Mouse (Mus musculus) thymus, postnatal 10 days (tissue): ENCODE measurements around the gene Cdc14a.

Source experiments
- DNase-seq, 2 experiments: peaks; one replicate each; pipeline ENCODE4 v3.0.0; 2021; ENCODE audit warnings: low spot score in 2 of 2

Cdc14a gene

DNA sequence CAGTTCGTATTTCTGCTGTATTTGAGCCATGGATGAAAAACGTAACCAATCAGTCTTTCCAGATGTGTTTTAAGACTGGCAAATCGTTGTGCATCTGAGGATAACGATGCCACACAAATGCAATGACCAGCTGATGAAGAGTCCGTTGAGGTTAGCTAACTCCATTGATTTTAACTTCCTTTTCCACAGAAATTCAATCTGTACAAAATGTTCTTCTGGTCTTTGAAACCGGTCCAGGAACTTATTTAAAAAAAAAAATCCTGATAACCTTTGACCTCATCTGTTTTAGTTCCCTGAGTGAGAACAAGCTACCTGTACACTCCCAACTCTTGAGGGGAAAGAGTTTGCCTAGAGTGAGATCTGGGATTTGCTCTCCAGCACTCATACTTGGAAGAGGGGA is 152.2 kb downstream of the Cdc14a start:
- DNase-seq = no peak

DNA sequence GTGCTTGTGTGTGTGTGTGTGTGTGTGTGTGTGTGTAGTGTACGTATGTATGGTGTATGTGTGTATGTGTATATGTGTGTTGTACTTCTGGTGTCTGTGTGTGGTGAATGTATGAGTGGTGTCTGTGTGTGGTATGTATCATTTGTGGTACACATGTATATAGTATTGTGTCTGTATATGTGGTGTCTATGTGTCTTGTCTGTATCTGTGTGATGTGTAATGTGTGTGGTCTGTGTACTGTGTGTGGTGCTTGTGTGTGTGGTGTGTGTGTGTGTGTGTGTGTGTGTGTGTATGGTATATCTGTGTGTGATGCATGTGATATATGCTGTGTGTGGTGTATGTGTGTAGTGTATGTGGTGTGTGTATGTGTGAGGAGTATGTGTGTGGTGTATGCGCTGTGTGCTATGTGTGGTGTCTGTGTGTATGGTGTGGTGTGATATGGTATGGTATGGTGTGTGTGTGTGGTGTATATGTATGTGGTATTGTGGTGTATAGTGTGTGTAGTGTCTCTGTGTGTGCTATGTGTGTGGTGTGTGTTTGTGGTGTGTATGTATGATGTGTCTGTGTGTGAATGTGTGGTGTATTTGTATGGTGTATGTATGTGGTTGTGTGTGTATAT is 156.7 kb downstream of the Cdc14a start:
- no peak for DNase-seq

DNA sequence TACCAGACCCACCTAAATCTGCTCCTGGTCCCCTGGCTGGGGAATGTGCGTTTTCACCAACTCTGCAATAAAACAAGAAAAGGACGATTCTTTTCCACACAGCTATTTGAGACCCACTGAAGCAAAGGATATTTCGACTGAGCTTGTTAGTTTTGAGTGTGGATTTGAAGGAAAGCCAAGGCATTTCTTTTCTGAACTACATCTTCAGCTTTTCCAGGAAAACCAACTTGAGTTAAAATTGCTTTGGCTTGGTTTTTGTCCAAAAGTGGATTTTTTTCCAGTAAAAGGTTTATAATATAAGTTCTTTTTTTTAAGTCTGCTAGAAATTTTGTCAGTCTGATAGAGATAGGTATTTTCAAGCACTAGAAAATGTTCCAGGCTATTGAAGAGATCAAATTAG is 157.5 kb downstream of the Cdc14a start:
- no peak for DNase-seq

DNA sequence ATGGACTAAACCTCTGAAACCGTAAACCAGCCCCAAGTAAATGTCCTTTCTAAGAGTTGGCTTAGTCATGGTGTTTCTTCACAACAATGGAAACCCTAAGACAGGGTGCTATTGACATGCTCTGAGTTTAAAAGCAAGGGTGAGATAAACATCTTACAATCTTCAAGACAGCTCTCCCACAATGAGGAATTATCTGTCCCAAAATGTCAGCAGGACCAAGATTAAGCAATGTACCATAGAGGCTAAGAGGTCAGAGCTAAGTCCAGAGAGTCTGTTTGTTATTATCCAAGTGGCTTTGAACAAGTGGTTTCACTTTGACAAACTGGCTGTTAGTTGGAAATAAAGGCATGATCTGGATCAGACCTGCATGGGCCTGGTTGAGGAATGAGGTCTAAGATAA is 159.9 kb downstream of the Cdc14a start:
- no peak for DNase-seq

DNA sequence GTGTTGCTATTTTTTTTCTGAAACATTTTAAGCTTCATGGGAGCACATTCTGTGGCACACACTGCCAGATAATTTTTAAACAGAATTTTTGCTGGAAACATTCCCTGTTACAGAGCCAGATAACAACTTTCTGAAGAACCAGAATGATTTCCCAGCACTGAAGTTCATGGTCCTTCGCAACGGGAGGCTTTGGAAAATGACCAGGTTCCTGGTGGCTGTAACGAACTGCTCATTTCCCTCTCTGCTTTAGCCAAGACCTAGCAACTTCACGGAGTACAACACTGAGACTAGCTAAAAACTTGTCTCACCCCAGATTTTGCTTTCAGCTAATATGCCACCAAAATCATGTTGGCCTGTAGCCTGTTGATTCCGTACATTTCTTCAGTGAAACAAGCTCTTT is 160.8 kb downstream of the Cdc14a start:
- DNase-seq = no peak

DNA sequence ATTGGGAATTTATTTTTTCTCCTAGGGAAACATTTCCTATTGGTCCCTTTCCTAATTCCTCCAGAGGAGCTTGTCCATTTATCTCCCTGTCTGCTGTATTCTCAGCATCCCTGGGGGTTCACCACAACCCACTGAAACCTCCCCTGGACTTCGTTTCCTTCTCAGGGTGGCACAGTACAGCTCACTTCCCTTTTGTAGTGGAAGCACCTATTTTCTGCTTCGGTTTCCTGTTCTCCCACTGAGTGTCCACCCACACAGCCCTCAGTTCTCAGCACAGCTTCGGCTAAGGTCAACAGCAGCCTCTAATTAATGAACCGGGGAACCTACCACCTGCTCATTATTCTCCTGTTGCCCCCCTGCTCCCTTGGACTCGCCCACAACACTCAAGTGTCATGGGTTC is 167.7 kb downstream of the Cdc14a start:
- no peak for DNase-seq

DNA sequence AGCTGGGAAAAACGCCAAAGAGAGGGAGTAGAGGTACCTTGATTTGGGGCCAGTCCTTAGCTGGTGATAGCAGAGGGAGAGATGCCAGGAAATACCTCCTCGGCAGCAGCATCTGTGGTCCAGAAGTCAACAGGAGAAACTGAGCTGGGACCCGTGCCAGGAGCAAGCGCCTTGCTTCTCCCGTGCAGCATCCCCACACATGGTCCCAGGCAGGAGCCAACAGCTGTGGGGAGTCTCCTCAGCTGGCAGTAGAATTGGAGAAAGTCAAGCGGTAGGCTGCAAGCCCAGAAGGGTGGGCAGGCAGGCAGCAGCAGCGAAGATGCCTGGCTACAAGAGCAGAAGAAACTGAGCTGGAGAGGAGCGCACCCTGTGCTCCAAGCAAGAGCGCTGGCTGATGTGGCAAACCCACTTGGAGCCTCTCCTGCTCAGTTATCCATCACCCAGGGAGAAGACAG is 170.7 kb downstream of the Cdc14a start, which contains the start of gene Gpr88:
Gene Gpr88, minus strand, starts transcription at position 427 of the 455 bp plus-strand sequence.
- no peak for DNase-seq

DNA sequence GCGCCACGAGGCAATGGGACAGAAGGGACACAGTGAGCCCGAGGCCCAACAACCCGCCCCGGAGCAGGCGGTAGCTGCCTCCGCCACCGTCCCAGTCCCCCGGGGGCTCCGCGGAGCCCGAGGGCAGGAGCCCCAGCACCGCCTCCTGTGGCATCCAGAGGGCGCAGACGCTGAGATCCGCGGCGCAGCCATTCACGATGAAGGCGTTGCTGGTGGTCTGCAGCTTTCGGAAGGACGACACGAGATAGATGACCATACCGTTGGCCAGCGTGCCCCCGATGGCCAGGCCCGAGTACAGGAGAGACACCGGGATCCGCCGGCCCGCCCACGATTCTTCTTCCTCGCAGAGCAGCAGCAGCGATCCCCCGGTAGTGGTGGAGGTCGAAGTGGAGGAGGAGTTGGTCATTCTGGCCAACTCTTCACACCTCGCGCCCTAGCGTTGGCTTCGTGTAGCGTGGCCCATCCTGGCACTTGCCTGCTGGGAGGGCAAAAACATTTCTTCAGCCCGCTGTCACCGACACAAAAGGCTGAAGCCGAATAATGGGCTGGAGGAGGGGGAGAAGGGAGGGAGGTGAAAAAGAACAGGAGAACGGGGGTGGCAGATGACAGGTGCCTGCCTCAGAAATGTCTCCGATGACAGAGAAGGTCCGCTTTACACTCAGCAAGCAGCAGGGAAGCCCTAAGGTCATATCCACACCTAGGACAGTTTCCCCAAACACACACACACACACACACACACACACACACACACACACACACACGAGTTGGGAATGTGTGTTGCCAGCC is 171.4 kb downstream of the Cdc14a start:
- DNase-seq = no peak

DNA sequence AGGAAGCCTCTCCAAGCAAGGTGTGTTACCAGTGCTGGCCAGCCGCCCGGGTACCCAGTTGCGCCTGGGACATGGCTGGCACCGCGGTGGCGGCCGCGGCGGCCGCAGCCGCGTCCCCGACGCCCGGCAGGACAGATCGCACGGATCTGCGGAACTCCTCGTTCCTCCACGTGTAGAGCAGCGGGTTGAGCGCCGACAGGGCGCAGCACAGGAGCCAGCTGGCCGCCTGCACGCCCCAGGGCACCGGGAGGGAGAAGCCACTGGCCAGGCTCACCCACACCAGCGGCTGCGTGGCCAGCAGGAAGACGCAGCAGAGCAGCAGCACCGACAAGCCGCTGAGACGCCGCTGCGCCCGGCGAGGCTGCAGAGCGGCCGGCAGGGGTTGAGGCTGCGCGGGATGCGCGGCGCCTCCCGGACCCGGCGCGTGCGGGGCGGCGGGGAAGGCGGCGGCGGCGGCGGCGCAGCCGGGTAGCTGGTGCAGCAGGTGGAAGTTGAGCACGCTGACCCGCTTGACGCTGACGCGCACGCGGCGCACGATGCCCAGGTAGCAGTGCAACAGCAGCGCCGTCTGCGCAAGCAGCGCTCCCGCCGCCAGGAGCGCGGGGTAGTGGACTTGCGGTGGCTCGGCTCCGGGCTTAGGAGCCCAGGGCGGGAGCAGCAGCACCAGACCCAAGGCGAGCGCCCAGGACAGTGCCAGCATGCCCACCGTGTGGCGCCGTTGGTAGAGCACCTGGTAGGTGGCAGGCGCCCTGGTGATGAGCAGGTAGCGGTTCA is 172.2 kb downstream of the Cdc14a start:
- no peak for DNase-seq

DNA sequence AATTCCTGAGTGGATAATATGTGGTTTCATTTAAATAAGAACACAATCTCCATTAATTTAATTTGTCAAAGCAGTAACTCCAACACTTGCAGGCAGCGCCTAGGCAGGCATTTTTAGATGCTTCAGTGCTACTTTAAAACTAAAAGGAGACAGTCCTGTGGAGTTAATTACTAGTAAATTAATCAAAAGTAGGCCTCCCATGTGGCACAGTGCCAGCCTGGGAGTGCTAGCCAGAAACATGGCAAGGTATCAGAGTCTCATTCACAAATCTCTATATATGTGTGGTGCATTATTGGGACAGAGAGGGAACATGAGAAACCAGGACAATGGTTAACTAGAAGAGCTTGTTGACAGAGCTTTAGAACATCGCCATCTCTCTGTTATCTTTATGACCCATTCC is 174.8 kb downstream of the Cdc14a start:
- DNase-seq = no peak

DNA sequence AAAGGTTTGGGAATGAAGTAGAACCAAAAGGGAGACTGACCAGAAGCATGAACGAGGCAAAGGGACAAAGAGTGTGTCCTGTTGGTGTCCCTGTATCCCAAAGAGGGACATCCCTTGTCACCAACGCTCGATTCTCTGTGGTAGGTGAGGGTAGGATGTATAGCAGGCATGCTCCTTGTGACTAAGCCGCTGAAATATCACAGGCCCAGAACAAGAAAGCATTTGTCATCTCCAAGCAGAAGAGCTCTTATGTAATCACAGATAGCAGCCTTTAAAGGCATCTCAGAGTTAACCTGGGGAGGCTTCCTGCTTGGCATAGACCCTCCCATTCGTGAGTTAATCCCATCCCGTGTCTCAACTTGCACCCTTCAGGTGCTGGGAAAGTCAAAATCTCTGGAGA is 179.4 kb downstream of the Cdc14a start:
- no peak for DNase-seq

DNA sequence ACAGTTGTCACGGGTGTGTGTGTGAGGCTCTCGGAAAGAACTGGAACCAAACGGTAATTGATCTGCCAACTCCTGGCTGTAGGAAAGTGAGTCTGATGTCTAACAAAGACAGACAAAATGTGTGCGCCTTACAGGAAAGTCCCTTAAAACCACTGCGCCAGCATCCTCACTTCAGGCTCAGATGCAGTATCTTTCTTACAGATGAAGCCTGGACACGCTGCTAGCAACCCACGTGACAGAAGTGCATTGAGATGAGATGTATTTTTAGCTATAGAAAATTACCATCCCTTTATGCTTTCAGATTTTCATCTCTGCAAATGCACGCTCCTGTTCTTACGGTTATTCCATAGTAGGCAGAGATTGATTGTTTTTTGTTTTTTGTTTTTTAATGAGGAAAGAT is 181.1 kb downstream of the Cdc14a start:
- DNase-seq = no peak

DNA sequence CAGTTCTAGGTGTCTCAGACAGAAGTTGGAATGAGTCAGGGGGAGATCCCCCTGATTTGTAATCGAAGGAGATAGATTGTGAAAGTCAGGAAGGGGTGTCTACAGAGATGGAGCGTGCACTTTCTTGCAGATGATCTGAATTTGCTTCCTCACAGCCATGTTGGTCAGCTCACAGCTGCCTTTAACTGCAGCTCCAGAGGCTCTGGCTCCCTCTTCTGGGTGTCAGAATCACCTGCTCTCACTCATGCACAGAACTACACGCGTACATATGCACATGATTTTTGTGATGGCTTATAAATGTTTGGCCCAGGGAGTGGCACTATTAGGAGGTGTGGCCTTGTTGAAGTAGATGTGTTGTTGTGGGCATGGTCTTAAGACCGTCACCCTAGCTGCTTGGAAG is 186.3 kb downstream of the Cdc14a start:
- DNase-seq = no peak

DNA sequence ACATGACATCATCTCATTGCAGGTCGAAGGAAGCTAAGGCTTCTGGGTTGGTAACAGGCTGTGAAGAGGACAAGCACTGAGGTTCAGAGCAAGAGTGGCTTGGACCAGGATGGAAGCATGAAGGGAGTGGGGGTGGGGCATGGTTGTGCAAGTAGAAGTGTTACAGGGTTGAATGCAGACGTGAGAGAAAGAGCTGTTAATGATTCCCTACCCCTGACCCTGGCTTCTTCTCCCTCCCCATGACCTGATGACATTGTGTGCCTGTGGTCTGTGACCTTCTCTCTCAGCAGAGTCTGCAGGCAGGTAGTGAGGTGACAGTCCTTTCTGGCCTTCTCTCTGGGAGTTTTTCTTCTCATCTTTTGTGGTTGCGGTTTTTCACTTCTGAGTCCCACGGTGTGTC is 187.0 kb downstream of the Cdc14a start:
- no peak for DNase-seq

DNA sequence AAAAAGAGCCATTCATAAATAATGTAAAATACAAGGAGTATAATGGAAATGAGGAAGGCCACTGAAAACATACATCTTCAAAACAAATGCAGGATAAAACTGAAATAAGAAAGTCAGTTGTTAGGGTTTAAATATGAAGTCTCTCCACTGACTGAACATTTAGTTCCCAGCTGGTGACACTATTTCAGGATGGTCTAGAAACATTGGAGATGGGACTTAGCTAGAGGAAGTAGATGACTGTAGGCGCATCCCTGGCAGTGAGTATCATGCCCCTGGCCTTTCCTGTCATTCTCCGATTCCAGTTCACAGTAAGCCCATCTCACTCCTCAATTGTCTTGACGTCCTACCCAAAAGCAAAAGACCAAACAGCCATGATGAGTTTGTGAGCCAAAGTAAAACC is 190.3 kb downstream of the Cdc14a start:
- DNase-seq = no peak

DNA sequence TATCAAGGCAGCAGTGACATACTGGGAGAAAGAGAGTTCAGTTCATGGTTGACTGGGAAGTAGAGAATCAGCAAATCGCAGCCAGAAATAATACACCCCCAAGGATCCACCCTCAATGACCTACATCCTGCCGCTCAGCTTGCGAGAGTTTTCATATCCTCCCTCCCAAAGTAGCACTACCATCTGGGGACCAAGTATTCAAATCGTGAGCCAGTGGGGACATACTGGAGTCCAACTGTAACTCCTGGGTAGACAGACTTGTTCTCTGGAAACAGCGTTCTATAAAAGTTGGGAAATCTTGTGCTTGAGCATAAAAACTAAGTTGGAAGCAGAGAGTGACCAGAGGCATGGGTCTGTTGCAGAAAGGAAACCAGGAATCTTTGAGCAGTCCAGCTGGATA is 191.1 kb downstream of the Cdc14a start:
- DNase-seq = no peak

DNA sequence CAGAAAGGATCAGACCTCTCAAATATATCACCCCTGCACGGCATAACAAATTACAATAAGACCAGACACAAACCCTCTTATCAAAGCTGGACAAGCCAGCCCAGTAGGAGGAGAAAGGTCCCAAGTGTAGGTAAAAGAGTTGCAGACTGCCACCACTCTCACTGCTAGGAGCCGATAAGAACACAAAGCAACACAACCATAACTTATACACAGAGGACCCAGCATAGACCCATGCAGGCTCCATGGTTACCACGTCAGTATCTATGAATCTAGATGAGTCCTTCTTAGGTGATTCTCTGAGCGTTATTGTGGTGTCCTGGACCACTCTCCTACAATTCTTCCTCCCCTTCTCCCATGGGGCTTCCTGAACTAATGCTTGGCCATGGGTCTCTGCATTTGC is 194.5 kb downstream of the Cdc14a start:
- no peak for DNase-seq

DNA sequence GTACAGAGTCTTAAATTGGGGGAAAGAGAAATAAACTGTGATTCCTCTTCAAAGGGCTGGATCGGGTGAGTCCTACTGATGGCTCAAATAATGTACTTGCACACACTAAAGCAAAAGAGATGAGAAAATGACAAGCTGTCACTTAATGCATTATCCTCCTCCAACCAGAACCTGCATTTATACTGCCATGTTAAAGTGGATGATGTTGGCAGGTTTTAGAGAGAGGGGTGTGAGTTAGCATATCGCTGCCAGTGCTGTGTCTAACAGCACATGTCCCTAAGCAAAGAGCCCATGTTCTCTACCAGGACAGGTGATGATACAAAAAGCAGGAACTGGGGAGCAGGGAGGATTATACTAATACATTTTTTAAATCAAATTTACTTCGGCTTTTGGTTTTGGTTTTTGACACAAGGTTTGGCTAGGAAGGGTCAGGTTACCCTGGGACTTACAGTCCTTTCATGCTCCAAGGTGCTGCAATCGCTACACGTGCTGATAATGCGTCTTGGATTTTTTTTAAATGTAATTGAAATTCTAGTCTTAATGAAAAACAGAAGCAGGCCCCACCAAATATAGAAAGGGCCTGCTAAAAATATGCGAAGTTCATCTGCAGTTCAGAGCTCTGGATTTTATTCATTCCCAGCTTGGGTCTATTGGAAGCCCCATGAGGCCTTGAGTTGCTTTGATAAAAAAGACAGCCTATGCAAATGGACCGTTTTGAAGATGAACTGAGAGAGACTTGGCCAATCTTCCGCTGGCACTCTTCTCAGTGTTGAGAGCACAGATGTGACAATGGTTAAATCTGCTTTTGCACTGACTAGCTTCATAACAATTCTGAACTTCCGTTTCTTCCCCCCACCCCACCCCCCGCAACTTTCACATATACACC is 195.2 kb downstream of the Cdc14a start:
- no peak for DNase-seq

DNA sequence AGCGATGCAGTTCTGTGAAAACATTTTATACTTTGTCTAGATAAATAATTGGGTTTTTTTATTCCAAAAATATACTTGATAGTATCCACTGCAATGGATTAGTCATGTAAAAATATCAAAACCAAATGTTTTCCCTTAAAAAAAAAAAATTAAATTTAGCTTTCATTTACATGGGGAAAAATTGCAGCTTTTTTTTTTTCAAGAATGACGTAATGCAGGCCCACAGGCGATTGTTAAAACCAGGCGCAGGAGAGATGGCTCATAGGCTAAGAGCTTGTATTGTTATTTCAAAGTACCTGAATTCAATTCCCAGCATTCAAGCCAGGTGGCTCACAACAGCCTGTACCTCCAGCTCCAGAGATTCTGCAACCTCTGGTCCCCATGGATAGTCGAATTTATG is 196.4 kb downstream of the Cdc14a start:
- no peak for DNase-seq

DNA sequence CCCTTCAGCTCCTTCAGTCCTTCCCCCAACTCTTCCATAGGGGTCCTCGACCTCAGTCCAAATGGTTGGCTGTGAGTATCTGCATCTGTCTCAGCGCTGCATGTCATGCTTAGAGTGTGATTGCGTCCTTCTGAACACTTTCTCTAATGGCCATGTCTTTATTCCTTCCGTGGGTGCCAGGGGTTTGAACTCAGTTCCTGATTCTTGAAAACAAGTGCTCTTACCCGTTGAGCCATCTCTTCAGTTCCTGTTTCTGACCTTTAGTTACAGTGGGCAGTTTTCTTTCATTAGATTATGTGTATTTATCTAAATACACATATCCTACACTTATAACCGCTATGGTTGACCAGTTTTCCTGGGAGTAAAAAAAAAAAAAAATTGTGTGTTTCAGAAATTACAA is 196.9 kb downstream of the Cdc14a start:
- DNase-seq = no peak
